Mouse (Mus musculus): ENCODE measurements around the gene Hspbp1. TPM values are rescaled to one million over a fixed set of nuclear protein-coding genes. Genes with fewer than 3 reads are reported as not detected.

Gene Hspbp1
- polyA plus RNA-seq, 1 experiment from 2014 or later, result 45.6 TPM

DNA sequence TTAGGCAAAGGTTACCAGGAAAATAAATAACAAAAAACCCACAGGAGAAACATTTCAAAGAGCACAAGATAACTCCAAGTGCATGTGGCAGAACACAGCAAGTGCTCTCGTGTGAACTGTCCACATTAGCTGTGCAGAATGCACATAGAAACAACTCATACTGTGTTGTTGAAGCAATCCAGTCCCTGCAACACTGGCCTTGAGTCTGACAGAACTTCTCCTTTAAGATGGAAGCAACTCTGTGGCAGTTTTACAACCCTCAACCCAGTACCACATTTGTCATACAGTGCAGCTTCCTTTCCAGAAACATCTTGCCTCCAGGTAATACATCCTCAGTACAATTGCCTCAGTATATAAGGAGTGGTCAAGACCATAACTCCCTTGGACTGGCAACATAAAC, 28.1 kb downstream of the Hspbp1 start:
- peak overlapping the region; percentile 93; the same call in 1 of the 2 replicates for H3K4me3 ChIP-seq (ENCODE audit: low read depth, low read length)
- H3K36me3 ChIP-seq (ENCODE audit: control insufficient read depth, insufficient read depth), result no peaks in the 10 kb centered on the region; the same call in 1 of the 2 replicates
- peak overlapping the region; percentile 86 for H3K4me2 ChIP-seq (replicated peaks; ENCODE audit: low read depth)
- H3K4me1 ChIP-seq (replicated peaks; ENCODE audit: control insufficient read depth, insufficient read depth, low read length), result 0 out of 2 replicates have a peak, but pooled peaks cover 6% of the 10 kb centered on the region
- H3K27me3 ChIP-seq (replicated peaks; ENCODE audit: control insufficient read depth, insufficient read depth, low read length), result no peaks in the 10 kb centered on the region
- no peak overlapping the region for H3K27ac ChIP-seq (ENCODE audit: low read depth, low read length)
- no peak overlapping the region for H3K9ac ChIP-seq (ENCODE audit: low read depth, low read length)
- ATAC-seq, result no peak
- H3K9me3 ChIP-seq (ENCODE audit: control insufficient read depth), result no peaks in the 10 kb centered on the region
- whole genome bisulfite sequencing, result 21% methylated on average over 1 of the region's 1 CpGs
- no peak for TF ChIP-seq CTCF (IDR thresholded peaks at IDR 0.05; ENCODE audit: low read depth)

DNA sequence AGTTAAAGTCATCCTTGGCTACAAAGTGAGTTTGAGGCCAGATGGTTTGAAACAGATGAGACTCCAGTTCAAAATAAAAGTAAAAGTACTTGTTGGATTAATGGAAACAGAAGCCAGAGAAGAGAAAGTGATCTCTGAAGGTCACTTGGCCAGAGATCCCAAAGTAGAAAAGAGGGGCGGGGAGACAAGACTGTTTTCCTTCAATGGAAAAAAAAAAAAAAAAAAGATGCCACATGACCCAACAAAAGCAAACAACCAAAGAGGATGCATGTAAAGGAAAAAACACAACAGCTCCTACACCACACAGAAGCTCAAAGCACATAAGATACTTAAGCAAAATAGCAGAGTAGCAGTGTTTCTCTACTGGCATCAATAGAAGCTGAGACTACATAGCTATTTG, 29.0 kb downstream of the Hspbp1 start:
- H3K9ac ChIP-seq (ENCODE audit: low read depth, low read length), result no peak overlapping the region
- ATAC-seq, result no peak
- H3K27me3 ChIP-seq (replicated peaks; ENCODE audit: control insufficient read depth, insufficient read depth, low read length), result no peaks in the 10 kb centered on the region
- TF ChIP-seq CTCF (IDR thresholded peaks at IDR 0.05; ENCODE audit: low read depth), result no peak
- H3K9me3 ChIP-seq (ENCODE audit: control insufficient read depth), result no peaks in the 10 kb centered on the region
- H3K27ac ChIP-seq (ENCODE audit: low read depth, low read length), result no peak overlapping the region
- WGBS, result 68% methylated on average over 1 of the region's 1 CpGs
- H3K4me1 ChIP-seq (replicated peaks; ENCODE audit: control insufficient read depth, insufficient read depth, low read length), result 0 out of 2 replicates have a peak, but pooled peaks cover 6% of the 10 kb centered on the region
- H3K4me3 ChIP-seq (ENCODE audit: low read depth, low read length), result no peak overlapping the region
- peak overlapping the region; percentile 86; the same call in 1 of the 2 replicates for H3K4me2 ChIP-seq (replicated peaks; ENCODE audit: low read depth)
- H3K36me3 ChIP-seq (ENCODE audit: control insufficient read depth, insufficient read depth), result no peaks in the 10 kb centered on the region; the same call in 1 of the 2 replicates

DNA sequence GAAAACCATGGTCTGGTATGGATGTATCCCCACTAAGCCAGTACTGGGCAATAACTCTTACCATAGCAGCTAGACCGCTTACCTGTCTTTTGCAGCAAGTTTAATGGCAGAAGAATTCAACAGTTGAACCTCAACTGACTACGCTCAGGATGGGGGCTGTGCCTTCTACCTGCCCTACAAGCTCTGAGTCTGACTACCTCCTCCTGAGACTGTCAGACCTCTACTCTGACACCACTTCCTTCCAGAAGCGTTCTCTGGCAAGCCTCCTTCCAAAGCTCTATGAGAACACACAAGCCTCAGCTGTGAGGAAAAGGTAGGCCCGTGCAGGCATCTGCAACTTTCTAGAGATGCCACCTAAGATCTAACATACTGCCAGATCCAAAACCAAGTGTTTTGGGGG, 29.5 kb downstream of the Hspbp1 start:
- Histone ChIP-seq H3K36me3 (ENCODE audit: control insufficient read depth, insufficient read depth) (no peaks in the 10 kb centered on the region; the same call in 1 of the 2 replicates), H3K9me3 (ENCODE audit: control insufficient read depth) (no peaks in the 10 kb centered on the region), H3K4me2 (replicated peaks; ENCODE audit: low read depth) (no peak overlapping the region), H3K4me1 (replicated peaks; ENCODE audit: control insufficient read depth, insufficient read depth, low read length) (0 out of 2 replicates have a peak, but pooled peaks cover 6% of the 10 kb centered on the region), H3K9ac (ENCODE audit: low read depth, low read length) (no peak overlapping the region), H3K27ac (ENCODE audit: low read depth, low read length) (no peak overlapping the region), H3K4me3 (ENCODE audit: low read depth, low read length) (no peak overlapping the region), H3K27me3 (replicated peaks; ENCODE audit: control insufficient read depth, insufficient read depth, low read length) (no peaks in the 10 kb centered on the region)
- 83% methylated on average over 4 of the region's 4 CpGs for WGBS
- TF ChIP-seq CTCF (IDR thresholded peaks at IDR 0.05; ENCODE audit: low read depth), result no peak
- ATAC-seq, result no peak

DNA sequence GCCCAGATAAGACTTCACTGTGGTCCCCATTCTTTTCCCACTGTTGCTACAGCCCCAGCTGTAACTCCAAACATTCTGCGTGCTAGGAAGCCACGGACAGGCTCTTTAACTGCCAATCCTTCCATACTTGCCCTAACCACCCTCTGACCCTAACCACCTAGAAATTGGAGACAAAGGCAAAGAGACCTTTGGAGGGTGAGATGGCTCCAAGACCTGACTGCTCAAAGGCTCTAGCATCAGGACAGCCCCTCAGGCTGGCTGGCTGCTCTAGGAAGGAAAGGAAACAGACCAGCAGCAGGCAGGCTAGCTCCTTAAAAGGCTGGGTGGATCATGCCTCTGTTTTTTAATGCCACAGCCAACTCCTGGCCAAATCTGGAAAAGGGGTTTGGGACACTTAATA, 30.6 kb downstream of the Hspbp1 start:
- Histone ChIP-seq H3K9me3 (ENCODE audit: control insufficient read depth) (no peaks in the 10 kb centered on the region), H3K4me3 (ENCODE audit: low read depth, low read length) (no peak overlapping the region), H3K4me2 (replicated peaks; ENCODE audit: low read depth) (no peak overlapping the region), H3K9ac (ENCODE audit: low read depth, low read length) (no peak overlapping the region), H3K4me1 (replicated peaks; ENCODE audit: control insufficient read depth, insufficient read depth, low read length) (0 out of 2 replicates have a peak, but pooled peaks cover 6% of the 10 kb centered on the region), H3K27ac (ENCODE audit: low read depth, low read length) (peak overlapping the region; percentile 35; the same call in 1 of the 2 replicates), H3K27me3 (replicated peaks; ENCODE audit: control insufficient read depth, insufficient read depth, low read length) (no peaks in the 10 kb centered on the region), H3K36me3 (ENCODE audit: control insufficient read depth, insufficient read depth) (no peaks in the 10 kb centered on the region; the same call in 1 of the 2 replicates)
- no peak for TF ChIP-seq CTCF (IDR thresholded peaks at IDR 0.05; ENCODE audit: low read depth)
- no peak for ATAC-seq
- 70% methylated on average over 2 of the region's 2 CpGs for WGBS

- Histone ChIP-seq H3K4me2 (replicated peaks; ENCODE audit: low read depth) (no peak overlapping the region), H3K4me3 (ENCODE audit: low read depth, low read length) (no peak overlapping the region), H3K36me3 (ENCODE audit: control insufficient read depth, insufficient read depth) (no peaks in the 10 kb centered on the region; the same call in 1 of the 2 replicates), H3K27me3 (replicated peaks; ENCODE audit: control insufficient read depth, insufficient read depth, low read length) (no peaks in the 10 kb centered on the region), H3K9me3 (ENCODE audit: control insufficient read depth) (no peaks in the 10 kb centered on the region), H3K27ac (ENCODE audit: low read depth, low read length) (peak overlapping the region; percentile 35; the same call in 1 of the 2 replicates), H3K4me1 (replicated peaks; ENCODE audit: control insufficient read depth, insufficient read depth, low read length) (0 out of 2 replicates have a peak, but pooled peaks cover 6% of the 10 kb centered on the region), H3K9ac (ENCODE audit: low read depth, low read length) (no peak overlapping the region)
- WGBS, result 83% methylated on average over 7 of the region's 7 CpGs
- no peak for TF ChIP-seq CTCF (IDR thresholded peaks at IDR 0.05; ENCODE audit: low read depth)
- ATAC-seq, result no peak
These were observed 31.1 kb downstream of the Hspbp1 start for GRCm38 (mm10) chr7:4653780-4654179.

- WGBS, result 70% methylated on average over 5 of the region's 5 CpGs
- Histone ChIP-seq H3K4me2 (replicated peaks; ENCODE audit: low read depth) (no peak overlapping the region), H3K4me1 (replicated peaks; ENCODE audit: control insufficient read depth, insufficient read depth, low read length) (0 out of 2 replicates have a peak, but pooled peaks cover 6% of the 10 kb centered on the region), H3K27me3 (replicated peaks; ENCODE audit: control insufficient read depth, insufficient read depth, low read length) (no peaks in the 10 kb centered on the region), H3K4me3 (ENCODE audit: low read depth, low read length) (no peak overlapping the region), H3K9ac (ENCODE audit: low read depth, low read length) (no peak overlapping the region), H3K36me3 (ENCODE audit: control insufficient read depth, insufficient read depth) (no peaks in the 10 kb centered on the region; the same call in 1 of the 2 replicates), H3K9me3 (ENCODE audit: control insufficient read depth) (no peaks in the 10 kb centered on the region), H3K27ac (ENCODE audit: low read depth, low read length) (no peak overlapping the region)
- no peak for TF ChIP-seq CTCF (IDR thresholded peaks at IDR 0.05; ENCODE audit: low read depth)
- no peak for ATAC-seq
These were observed 31.5 kb downstream of the Hspbp1 start for GRCm38 (mm10) chr7:4653351-4653750.
